Mouse (Mus musculus): Measurements from ENCODE around the gene Tm4sf20. TPM values are rescaled to one million over a fixed set of nuclear protein-coding genes. Genes with fewer than 3 reads are reported as not detected.

Gene Tm4sf20
- not detected for polyA plus RNA-seq (2017; shearing (Covaris generic))

GRCm38 (mm10) chr1:82768269-82768668, at the start of gene Tm4sf20:
Gene Tm4sf20, minus strand, starts transcription at chr1:82768461.

GRCm38 (mm10) chr1:82771022-82771586, 2.8 kb upstream of the Tm4sf20 start, which contains the start of gene Gm47791:
Gene Gm47791, minus strand, starts transcription at chr1:82771243.

GRCm38 (mm10) chr1:82724339-82725025, 43.8 kb downstream of the Tm4sf20 start, which contains the start of gene Mff:
Gene Mff, plus strand, starts transcription at chr1:82724890.

Other genes starting within 250 kb of the Tm4sf20 start
- gene Col4a4, start 181.6 kb downstream of the Tm4sf20 start, polyA plus RNA-seq (2017; shearing (Covaris generic)) = not detected
- gene Col4a3, start 181.5 kb downstream of the Tm4sf20 start, polyA plus RNA-seq (2017; shearing (Covaris generic)) = 0.10 TPM
- 137 TPM for gene Mff, start 43.6 kb downstream of the Tm4sf20 start, polyA plus RNA-seq (2017; shearing (Covaris generic))
- gene Gm47791, start 2.8 kb upstream of the Tm4sf20 start, polyA plus RNA-seq (2017; shearing (Covaris generic)) = not detected
- 138 TPM for gene Agfg1, start 71.0 kb upstream of the Tm4sf20 start, polyA plus RNA-seq (2017; shearing (Covaris generic))
- gene A030005L19Rik, start 144.9 kb upstream of the Tm4sf20 start, polyA plus RNA-seq (2017; shearing (Covaris generic)) = not detected
- not detected for gene A030014E15Rik, start 156.5 kb upstream of the Tm4sf20 start, polyA plus RNA-seq (2017; shearing (Covaris generic))
- gene Gm6217, start 162.9 kb upstream of the Tm4sf20 start, polyA plus RNA-seq (2017; shearing (Covaris generic)) = not detected
- gene A030003K21Rik, start 174.9 kb upstream of the Tm4sf20 start, polyA plus RNA-seq (2017; shearing (Covaris generic)) = not detected
- not detected for gene Gm7544, start 187.6 kb upstream of the Tm4sf20 start, polyA plus RNA-seq (2017; shearing (Covaris generic))
- gene Gm47955, start 191.8 kb upstream of the Tm4sf20 start, polyA plus RNA-seq (2017; shearing (Covaris generic)) = not detected
- gene Gm47959, start 232.1 kb upstream of the Tm4sf20 start, polyA plus RNA-seq (2017; shearing (Covaris generic)) = not detected